Mouse (Mus musculus) midbrain, embryonic 15.5 days (tissue): ENCODE measurements at regions not wholly inside any gene's neighbourhood (a gene's known extent, or its start where the extent isn't known, plus 50 kb on each side); places are given as distances from the start of the nearest gene placed in this dataset.

Experiments
- ATAC-seq: fragments of 200-750 bp; cut with Nextera tagmentation; replicated peaks from 2 replicates; pipeline ENCODE4 v1.8.0; 2017; ENCODE audit warnings: moderate TSS enrichment
- H3K27ac ChIP-seq: fragments of 300-500 bp; sonication (generic); 2 replicates; pipeline ENCODE4 v1.5.1; 2015; ENCODE audit warnings: mild to moderate bottlenecking, inconsistent platforms
- H3K27me3 ChIP-seq: fragments of 300-500 bp; sonication (generic); replicated peaks from 2 replicates; pipeline ENCODE4 v1.6.1; 2015; ENCODE audit warnings: inconsistent platforms
- H3K36me3 ChIP-seq: fragments of 300-500 bp; sonication (generic); replicated peaks from 2 replicates; pipeline ENCODE4 v1.6.1; 2015; ENCODE audit warnings: inconsistent platforms
- H3K4me1 ChIP-seq: fragments of 300-500 bp; sonication (generic); 2 replicates; pipeline ENCODE4 v1.6.1; 2015; ENCODE audit warnings: inconsistent platforms
- H3K4me2 ChIP-seq: fragments of 300-500 bp; sonication (generic); 2 replicates; pipeline ENCODE4 v1.6.1; 2015; ENCODE audit warnings: inconsistent platforms, mild to moderate bottlenecking, moderate library complexity
- H3K4me3 ChIP-seq: fragments of 300-500 bp; sonication (generic); 2 replicates; pipeline ENCODE4 v1.5.1; 2015; ENCODE audit warnings: mild to moderate bottlenecking, inconsistent platforms
- H3K9ac ChIP-seq: fragments of 300-500 bp; sonication (generic); 2 replicates; pipeline ENCODE4 v1.6.1; 2015; ENCODE audit warnings: mild to moderate bottlenecking, inconsistent platforms
- H3K9me3 ChIP-seq: fragments of 300-500 bp; sonication (generic); 2 replicates; pipeline ENCODE4 v1.6.1; 2016; ENCODE audit warnings: inconsistent platforms
- WGBS: fragments of 180-500 bp; shearing (Covaris S2); methylation state at CpG from one replicate; pipeline ENCODE4 v1.1.7; 2015; ENCODE audit warnings: mixed read lengths; 5-methylcytosine and 5-hydroxymethylcytosine counted together

- H3K4me1 ChIP-seq: peaks cover 4% of the 10 kb centered on the region
- no peak overlapping the region for H3K4me2 ChIP-seq
- H3K27ac ChIP-seq: no peak overlapping the region
- H3K9me3 ChIP-seq: no peaks in the 10 kb centered on the region
- H3K9ac ChIP-seq: no peak overlapping the region
- no peaks in the 10 kb centered on the region for H3K27me3 ChIP-seq
- no peak for ATAC-seq
- 57% methylated on average over 4 of the region's 4 CpGs for WGBS
- H3K36me3 ChIP-seq: no peaks in the 10 kb centered on the region
- H3K4me3 ChIP-seq: no peak overlapping the region
These were observed 93.3 kb upstream of the Card11 start for GRCm38 (mm10) chr5:141093641-141094040.

GRCm38 (mm10) chr5:141097878-141098277 is 97.5 kb upstream of the Card11 start:
- Histone ChIP-seq H3K4me2 (no peak overlapping the region), H3K4me1 (no peaks in the 10 kb centered on the region), H3K9me3 (no peaks in the 10 kb centered on the region), H3K27me3 (no peaks in the 10 kb centered on the region), H3K4me3 (no peak overlapping the region), H3K9ac (no peak overlapping the region), H3K36me3 (no peaks in the 10 kb centered on the region), H3K27ac (no peak overlapping the region)
- ATAC-seq: no peak
- 40% methylated on average over 4 of the region's 4 CpGs for WGBS

GRCm38 (mm10) chr5:141111666-141112065 is 111.3 kb upstream of the Card11 start:
- WGBS: 94% methylated on average over 3 of the region's 3 CpGs
- no peak for ATAC-seq
- H3K4me1 ChIP-seq: no peaks in the 10 kb centered on the region
- H3K9me3 ChIP-seq: no peaks in the 10 kb centered on the region
- no peaks in the 10 kb centered on the region for H3K27me3 ChIP-seq
- no peak overlapping the region for H3K27ac ChIP-seq
- no peak overlapping the region for H3K4me2 ChIP-seq
- H3K36me3 ChIP-seq: no peaks in the 10 kb centered on the region
- no peak overlapping the region for H3K9ac ChIP-seq
- H3K4me3 ChIP-seq: no peak overlapping the region

DNA sequence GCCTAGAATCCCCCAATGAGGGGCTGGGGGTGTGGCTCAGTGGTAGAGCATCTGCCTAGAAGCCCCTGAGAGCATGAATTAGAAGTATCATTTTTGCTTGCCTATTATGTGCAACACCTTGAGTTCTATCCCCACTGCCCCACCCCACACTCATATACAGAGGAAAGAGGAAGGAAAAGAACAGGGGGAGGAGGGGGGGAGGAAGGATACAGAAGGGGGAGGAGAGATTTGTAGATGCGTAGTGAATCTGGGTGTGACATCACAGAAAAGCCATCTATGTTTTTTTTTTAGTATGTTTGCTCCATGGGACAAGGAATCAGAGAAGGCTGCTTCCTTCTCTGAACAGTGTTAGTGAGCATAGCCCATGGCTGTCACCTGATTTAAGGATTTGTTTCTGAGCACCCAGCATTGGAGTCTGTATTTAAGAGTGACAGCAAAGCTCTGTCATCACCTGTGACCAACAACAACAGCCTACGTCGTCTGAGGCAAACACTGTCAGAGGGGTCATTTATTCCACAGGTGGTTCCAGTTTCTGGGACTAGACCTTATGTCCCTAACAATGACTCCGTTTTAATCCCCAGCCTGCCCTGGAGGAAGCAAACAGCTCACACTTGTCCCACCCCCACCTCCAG is 115.0 kb upstream of the Card11 start:
- 76% methylated on average over 4 of the region's 4 CpGs for WGBS
- ATAC-seq: no peak

GRCm38 (mm10) chr5:141115963-141116362 is 115.6 kb upstream of the Card11 start:
- H3K27ac ChIP-seq: no peak overlapping the region
- no peaks in the 10 kb centered on the region for H3K4me1 ChIP-seq
- ATAC-seq: no peak
- no peak overlapping the region for H3K4me3 ChIP-seq
- no peaks in the 10 kb centered on the region for H3K27me3 ChIP-seq
- no peak overlapping the region for H3K9ac ChIP-seq
- 77% methylated on average over 8 of the region's 8 CpGs for WGBS
- H3K4me2 ChIP-seq: no peak overlapping the region
- H3K9me3 ChIP-seq: no peaks in the 10 kb centered on the region
- no peaks in the 10 kb centered on the region for H3K36me3 ChIP-seq

More for the DNA sequence above, 115.0 kb upstream of the Card11 start:
- no peaks in the 10 kb centered on the region for H3K4me1 ChIP-seq
- H3K9me3 ChIP-seq: no peaks in the 10 kb centered on the region
- H3K36me3 ChIP-seq: no peaks in the 10 kb centered on the region
- H3K4me3 ChIP-seq: no peak overlapping the region
- no peak overlapping the region for H3K27ac ChIP-seq
- H3K4me2 ChIP-seq: no peak overlapping the region
- H3K9ac ChIP-seq: no peak overlapping the region
- no peaks in the 10 kb centered on the region for H3K27me3 ChIP-seq

DNA sequence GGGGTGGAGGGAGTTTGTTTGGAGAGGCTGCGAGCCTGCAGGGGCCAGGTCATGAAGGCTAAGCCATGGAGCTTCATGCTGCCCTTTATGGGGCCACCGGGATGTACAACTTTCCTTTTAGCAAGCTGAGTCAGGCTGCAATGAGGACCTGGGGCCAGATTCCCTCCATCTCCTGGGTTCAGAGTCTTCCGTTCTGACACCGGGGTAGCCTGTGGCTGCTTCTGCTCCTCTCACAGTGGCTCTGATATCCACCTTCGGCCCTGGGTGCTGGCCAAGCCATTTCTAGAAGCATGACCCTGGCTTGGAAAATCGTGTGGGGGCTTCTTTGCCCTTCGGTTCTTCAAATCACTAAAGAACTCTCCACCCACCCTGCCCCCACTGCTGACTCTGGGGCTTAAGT is 115.4 kb upstream of the Sdk1 start:
- no peaks in the 10 kb centered on the region for H3K36me3 ChIP-seq
- WGBS: 89% methylated on average over 7 of the region's 7 CpGs
- H3K4me1 ChIP-seq: no peaks in the 10 kb centered on the region
- H3K9ac ChIP-seq: no peak overlapping the region
- no peaks in the 10 kb centered on the region for H3K9me3 ChIP-seq
- no peak overlapping the region for H3K4me2 ChIP-seq
- no peaks in the 10 kb centered on the region for H3K27me3 ChIP-seq
- no peak for ATAC-seq
- H3K4me3 ChIP-seq: no peak overlapping the region
- no peak overlapping the region for H3K27ac ChIP-seq

- no peaks in the 10 kb centered on the region for H3K9me3 ChIP-seq
- H3K36me3 ChIP-seq: no peaks in the 10 kb centered on the region
- H3K9ac ChIP-seq: no peak overlapping the region
- no peaks in the 10 kb centered on the region for H3K27me3 ChIP-seq
- H3K4me3 ChIP-seq: no peak overlapping the region
- H3K27ac ChIP-seq: no peak overlapping the region
- no peak overlapping the region for H3K4me2 ChIP-seq
- H3K4me1 ChIP-seq: no peaks in the 10 kb centered on the region
- ATAC-seq: no peak
- WGBS: 92% methylated on average over 7 of the region's 7 CpGs
These were observed 114.8 kb upstream of the Sdk1 start for GRCm38 (mm10) chr5:141126536-141126935.

- ATAC-seq: no peak
- Histone ChIP-seq H3K4me3 (no peak overlapping the region), H3K9ac (no peak overlapping the region), H3K9me3 (no peaks in the 10 kb centered on the region), H3K4me2 (no peak overlapping the region), H3K36me3 (no peaks in the 10 kb centered on the region), H3K27me3 (no peaks in the 10 kb centered on the region), H3K4me1 (no peaks in the 10 kb centered on the region), H3K27ac (no peak overlapping the region)
- 100% methylated on average over 1 of the region's 1 CpGs for WGBS
These were observed 110.3 kb upstream of the Sdk1 start for GRCm38 (mm10) chr5:141131036-141131435.

GRCm38 (mm10) chr5:141131906-141132305 is 109.4 kb upstream of the Sdk1 start:
- Histone ChIP-seq H3K27me3 (no peaks in the 10 kb centered on the region), H3K4me3 (no peak overlapping the region), H3K36me3 (no peaks in the 10 kb centered on the region), H3K9ac (no peak overlapping the region), H3K4me2 (no peak overlapping the region), H3K27ac (no peak overlapping the region), H3K4me1 (no peaks in the 10 kb centered on the region), H3K9me3 (no peaks in the 10 kb centered on the region)
- 70% methylated on average over 9 of the region's 9 CpGs for WGBS
- ATAC-seq: no peak

DNA sequence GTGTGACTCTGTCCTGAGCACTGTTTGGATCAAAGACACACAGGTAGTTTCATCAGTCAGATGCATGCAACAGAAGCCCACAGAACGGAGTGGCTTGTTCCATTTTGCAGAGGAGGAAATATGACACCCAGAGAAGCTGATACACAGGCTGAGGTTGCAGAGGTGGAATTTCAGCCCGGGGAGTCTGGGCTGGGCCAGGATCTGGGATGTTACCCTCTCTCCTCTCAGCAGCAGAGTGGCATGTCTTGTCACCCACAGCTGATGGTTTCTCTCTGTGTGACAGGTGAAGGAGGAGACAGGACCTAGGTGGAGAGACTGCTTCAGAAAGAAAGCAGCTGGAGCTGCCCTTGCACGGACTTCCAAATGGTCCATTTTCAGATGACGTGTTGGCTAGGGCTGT is 105.1 kb upstream of the Sdk1 start:
- no peaks in the 10 kb centered on the region for H3K36me3 ChIP-seq
- H3K4me2 ChIP-seq: no peak overlapping the region
- H3K9me3 ChIP-seq: no peaks in the 10 kb centered on the region
- H3K27me3 ChIP-seq: no peaks in the 10 kb centered on the region
- H3K27ac ChIP-seq: no peak overlapping the region
- peaks cover 14% of the 10 kb centered on the region for H3K4me1 ChIP-seq
- WGBS: 64% methylated on average over 4 of the region's 4 CpGs
- no peak overlapping the region for H3K4me3 ChIP-seq
- ATAC-seq: no peak
- no peak overlapping the region for H3K9ac ChIP-seq

- Histone ChIP-seq H3K9ac (no peak overlapping the region), H3K27me3 (no peaks in the 10 kb centered on the region), H3K4me1 (peaks cover 14% of the 10 kb centered on the region), H3K9me3 (no peaks in the 10 kb centered on the region), H3K4me2 (no peak overlapping the region), H3K4me3 (no peak overlapping the region), H3K36me3 (no peaks in the 10 kb centered on the region), H3K27ac (no peak overlapping the region)
- ATAC-seq: no peak
- 77% methylated on average over 3 of the region's 3 CpGs for WGBS
These were observed 103.6 kb upstream of the Sdk1 start for GRCm38 (mm10) chr5:141137716-141138115.

GRCm38 (mm10) chr5:141138771-141139360 is 102.4 kb upstream of the Sdk1 start:
- 0 out of 2 replicates have a peak, but pooled peaks have one; percentile 39 for ATAC-seq
- no peaks in the 10 kb centered on the region for H3K9me3 ChIP-seq
- peak overlapping the region; percentile 32 for H3K4me2 ChIP-seq
- H3K9ac ChIP-seq: no peak overlapping the region
- 41% methylated on average over 12 of the region's 12 CpGs for WGBS
- no peak overlapping the region for H3K4me3 ChIP-seq
- peak overlapping the region; percentile 62 for H3K27ac ChIP-seq
- peaks cover 14% of the 10 kb centered on the region for H3K4me1 ChIP-seq
- H3K36me3 ChIP-seq: no peaks in the 10 kb centered on the region
- H3K27me3 ChIP-seq: no peaks in the 10 kb centered on the region

- Histone ChIP-seq H3K4me3 (no peak overlapping the region), H3K9me3 (no peaks in the 10 kb centered on the region), H3K27ac (peak overlapping the region; percentile 62), H3K36me3 (no peaks in the 10 kb centered on the region), H3K9ac (0 out of 2 replicates have a peak overlapping the region, but pooled peaks have one; percentile 21), H3K4me1 (peaks cover 14% of the 10 kb centered on the region), H3K4me2 (peak overlapping the region; percentile 32), H3K27me3 (no peaks in the 10 kb centered on the region)
- 0 out of 2 replicates have a peak, but pooled peaks have one; percentile 45 for ATAC-seq
- 9% methylated on average over 14 of the region's 14 CpGs for WGBS
These were observed 101.9 kb upstream of the Sdk1 start for GRCm38 (mm10) chr5:141139361-141139912.
